Mouse (Mus musculus): ENCODE measurements around the gene Krr1.

Gene Krr1

DNA sequence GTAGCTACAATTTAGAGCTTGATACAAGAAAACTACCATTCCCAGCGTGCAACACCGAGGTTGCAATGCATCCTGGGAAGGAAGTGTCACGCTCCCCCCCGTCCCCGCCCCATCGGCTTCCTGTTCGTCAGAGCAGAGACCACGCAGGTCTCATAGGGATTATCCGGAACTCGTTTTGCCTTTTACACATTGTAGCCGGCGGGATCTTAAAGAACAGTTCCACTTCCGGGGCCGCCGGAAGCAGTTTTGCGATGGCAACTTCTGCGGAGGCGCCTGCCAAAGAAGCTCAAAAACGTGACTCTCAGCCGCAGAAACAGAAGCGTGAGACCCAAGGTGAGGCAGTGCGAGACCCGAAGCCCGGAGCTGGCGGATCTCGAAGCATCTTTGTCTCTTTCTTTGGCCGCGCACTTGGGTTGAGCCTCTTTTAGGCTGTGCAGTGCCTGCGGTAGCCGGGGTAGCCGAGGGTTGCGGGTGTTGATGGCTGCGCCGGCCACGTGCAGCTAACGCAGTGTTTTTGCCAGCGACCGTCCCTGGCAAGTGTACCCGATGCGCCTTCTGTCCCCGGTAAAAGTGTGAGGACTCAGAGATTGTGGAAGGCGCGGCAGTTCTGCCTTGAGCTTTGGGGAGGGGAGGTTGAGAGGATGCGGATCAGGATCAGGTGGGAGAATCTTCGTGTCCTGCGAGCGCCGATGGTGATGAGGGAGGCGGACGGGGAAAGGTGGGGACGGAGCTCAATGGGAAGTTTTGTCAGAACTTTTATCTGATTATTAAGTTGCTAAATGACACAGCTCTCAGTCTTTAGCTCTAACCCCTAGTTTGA lies at the start of gene Krr1:
Gene Krr1 (plus strand): TSS at position 123 of the 820 bp plus-strand sequence.
- DNase-seq: peak; percentile 87

DNA sequence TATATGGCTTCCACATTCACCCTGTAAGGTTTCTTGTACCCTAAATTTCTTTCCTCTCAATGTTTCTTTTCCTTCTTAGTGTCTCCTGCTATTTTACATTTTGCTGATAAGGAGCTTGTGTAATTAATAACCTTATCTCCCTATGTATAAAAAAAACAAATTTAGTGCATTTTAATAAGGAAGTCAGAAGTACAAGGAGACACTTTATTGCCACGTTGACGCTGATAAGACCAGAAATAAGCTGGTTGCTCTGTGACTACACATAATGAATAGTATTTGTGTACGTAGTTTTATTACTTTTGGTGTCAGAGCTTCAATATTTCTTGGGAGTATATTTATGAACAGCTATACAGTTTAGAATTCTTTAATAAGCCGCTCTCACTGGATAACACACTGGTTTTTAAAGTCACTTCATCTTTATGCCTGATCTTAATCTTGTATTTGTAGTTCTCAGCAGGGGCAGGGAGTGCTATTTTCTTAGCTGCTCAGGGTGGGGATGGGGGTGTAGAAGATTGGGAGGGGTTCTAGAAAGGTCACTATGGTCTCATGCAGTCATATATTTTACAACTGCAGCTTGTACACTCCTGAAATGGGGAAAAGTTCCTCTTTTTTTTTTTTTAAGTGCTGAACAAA lies 48.8 kb upstream of the Krr1 start:
- DNase-seq: no peak

DNA sequence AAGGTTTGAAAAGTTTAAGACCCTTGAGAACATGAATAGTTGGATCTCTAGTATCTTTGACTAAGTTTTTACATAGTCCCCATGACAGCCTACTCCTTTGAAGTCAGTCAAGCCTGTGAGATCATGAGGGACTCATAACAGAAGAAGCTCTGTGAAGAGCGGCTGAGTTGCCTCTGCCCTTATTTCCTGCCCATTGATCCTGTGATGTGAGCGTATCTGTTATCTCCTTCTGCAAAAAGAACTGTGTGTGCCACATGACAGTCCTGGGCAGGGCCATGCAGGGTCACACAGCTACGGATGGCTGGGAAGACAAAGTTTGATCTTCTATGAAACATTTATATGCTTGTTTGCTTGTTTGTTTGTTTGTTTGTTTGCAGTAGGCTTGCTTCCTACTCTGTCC lies 48.3 kb upstream of the Krr1 start:
- DNase-seq: no peak

DNA sequence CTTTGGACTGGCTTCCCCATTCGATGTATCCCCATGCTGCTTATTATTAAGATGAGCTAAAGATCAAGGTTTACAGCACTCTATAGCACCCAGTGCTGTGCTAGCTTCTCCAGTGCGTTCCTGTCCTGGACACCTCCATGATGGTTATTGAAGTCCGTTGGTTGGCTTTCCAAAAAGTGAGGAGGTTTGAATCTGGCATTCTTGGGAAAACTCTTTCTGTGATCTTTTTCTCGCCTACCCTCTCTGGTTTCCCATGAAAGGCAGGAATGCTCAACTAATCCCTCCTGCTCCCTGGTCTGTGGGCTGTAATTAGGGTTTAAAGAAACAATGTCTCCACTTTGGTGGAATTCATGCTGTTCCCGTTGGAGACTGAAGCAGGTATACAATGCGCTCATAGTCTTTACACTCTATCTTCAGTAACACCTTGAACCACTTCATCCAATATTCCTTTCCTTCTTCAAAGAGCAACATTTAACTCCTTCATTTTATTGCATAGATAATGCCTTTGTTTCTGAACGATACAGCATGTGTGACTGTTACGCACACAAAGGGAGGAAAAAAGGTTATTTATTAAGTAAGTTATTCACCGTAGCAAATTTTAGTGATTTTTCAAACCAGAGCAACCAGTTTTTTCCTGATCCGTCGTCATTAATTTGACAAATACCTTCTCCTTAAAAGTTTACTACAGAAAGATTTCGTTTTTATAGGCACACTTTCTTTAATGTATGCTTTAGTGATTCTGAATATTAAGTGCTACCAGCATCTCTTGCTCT lies 47.6 kb upstream of the Krr1 start:
- DNase-seq: no peak

DNA sequence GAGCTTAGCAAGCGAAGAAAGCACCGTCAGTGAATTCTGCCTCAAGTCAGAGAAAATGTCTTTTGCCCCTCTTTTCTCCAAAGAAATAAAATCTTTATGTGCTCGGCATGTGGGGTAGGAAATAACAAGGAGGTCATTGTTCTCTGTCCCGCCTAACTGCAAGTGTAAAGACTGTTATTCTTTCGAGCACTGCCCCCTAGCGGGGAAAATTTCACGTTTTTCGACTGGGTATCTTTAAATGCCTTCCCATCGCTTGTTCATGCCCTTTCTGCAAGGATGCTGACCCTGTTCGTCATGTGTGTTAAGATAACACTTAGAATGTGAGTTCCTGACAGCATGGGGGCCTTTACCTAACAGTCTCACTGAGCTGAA lies 47.0 kb upstream of the Krr1 start:
- DNase-seq: peak; percentile 80

DNA sequence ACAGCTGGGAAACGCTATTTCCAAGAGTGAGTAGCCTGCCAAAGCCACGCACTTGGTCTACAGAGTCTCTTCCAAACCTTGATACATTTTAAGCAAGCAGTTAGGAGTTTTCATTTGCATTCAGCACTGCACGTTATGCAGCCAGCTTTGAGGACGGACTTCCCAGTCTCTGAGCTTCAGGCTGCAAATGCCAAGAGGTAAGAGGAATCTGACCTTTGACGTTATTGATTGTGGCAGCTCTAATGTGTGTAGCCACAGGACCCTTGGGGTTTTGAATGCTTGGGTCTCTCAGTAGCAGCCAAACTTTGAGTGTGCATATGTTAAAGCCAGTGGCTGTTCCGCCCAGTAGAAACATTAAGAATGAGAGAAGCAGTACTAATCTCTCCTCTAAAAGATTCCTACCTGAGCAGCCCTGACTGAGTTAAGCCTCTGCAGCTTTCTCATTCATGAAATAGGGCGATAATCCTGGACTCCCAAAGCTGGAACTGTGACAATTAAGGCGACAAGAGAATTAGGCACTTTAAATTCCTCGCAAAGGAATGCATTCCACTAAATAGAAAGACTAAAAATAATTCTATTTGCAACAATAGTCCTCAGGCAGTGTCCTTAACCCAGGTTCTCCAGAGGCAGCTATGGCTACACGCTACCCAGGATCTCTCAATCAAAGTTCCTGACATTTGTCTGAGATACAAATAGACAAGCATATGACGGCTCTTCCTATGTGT lies 39.7 kb upstream of the Krr1 start:
- no peak for DNase-seq

DNA sequence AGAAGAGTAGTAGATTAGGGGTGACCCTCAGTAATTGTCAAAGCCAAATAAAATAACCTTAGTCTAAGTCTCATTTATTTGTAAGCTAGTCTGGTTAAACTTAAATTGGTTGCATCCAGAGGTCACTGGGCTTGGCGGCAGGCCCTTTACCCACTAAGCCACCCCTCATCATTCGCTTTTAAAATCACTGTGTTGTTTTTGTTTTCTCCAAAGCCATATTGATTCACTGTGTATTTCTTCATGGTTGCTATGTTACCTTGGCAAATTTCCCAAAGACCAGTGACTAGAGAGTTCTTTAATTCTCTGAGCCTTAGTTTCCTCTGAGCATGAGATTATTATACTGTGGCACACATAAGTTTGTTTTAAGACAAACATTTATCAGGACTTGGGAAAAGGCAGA lies 37.3 kb upstream of the Krr1 start:
- DNase-seq: no peak

DNA sequence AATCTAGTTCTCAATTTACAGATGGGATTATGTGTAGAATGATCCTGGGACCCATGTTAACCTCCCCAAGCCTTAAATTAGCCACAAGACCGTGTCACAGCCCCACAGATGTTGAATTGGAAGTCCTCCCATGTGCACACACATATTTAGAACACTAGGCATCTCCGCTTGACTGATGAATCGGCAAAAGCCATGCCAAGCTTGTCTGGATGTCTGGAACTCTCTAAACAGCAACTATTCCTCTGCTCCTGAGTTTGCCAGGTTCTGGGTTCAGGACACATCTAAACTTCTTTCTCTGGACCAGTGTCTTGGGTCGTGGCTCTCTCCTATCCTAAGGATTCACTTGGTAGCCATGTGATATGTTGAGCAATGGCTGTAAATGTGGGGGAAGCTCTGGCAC lies 36.4 kb upstream of the Krr1 start:
- DNase-seq: no peak

DNA sequence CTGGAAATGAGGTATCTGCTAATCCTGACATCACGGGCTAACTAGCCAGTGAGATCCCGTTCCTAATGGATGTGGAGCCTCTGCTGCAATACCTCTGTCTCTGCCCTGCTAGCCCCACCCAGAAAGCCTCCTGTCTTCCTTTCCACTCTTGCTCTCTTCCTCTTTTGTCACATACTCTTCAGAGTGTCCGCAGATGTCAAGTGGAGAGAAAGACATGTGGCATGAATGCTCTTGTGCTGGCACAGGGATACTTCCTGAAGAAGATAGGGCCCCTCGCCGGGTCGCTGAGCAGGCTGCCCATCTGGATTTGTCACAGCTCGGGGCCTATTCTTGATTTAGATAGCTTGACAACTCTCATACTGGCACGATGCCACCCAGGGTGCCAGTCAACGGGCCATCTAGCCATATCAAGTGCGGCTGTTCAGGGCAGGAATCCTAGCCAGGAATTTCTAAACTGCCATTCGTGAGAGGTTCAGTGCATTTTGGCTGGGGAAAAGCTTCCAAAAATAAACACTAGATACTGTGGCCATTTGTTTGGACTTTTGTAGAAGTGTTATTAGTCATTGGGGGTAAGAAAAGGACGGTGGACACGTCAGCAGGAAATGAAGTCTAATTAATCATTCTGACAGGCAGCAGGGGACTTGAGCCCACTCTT lies 35.8 kb upstream of the Krr1 start:
- DNase-seq: no peak

DNA sequence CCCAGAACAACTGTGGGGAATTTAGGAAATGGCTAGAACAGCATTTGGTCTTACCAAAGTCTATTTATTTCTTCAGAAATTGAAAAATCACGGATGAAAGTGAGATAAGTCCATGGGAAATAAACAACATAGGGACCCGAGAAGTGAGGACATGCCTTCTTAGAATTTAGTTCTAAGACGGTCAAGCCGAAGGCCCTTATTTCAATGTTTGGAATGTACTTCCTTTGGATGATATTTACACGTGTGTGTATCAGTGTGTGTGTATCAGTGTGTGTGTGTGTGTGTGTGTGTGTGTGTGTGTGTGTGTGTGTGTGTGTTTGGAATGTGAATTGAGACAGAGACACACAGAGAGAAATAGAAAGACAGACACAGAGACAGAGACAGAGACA lies 35.3 kb upstream of the Krr1 start:
- DNase-seq: no peak

DNA sequence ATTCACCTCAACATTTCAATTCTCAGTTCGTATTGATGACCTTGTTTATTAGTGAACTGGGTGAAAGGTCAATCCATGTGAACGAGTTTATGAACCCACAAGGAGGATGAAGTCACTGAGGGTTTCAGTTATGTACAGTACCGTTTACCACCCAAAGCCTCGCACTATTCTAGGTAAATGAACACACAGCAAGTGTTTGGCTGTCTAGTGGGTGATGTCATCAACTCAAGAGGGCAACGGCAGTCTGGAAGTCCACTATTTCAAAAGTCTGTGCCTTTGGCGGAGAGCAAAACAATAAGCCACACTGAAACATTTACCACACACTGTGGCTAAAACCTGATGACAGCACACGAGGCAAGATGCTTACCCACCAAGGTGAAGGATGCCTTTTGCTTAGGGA lies 29.4 kb upstream of the Krr1 start:
- DNase-seq: no peak

DNA sequence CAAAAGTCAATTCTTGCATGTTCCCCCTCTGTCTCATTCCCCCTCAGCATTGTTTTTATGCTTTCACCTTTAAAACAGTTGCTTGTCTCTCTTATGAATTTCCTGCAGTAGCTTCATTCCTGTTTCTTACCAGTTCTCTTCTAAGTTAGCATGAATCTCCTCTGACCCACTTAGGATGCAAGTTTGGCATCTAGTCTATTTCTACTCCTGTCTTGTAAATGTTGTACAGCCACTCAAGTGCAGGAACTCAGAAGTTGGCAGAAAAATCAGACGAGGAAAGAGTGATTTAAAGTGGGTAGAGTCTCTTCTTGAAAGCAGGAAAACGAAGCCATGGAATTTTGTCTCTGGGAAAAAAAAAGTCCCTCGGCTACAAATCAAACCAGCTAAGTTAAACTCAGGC lies 26.9 kb upstream of the Krr1 start:
- no peak for DNase-seq

DNA sequence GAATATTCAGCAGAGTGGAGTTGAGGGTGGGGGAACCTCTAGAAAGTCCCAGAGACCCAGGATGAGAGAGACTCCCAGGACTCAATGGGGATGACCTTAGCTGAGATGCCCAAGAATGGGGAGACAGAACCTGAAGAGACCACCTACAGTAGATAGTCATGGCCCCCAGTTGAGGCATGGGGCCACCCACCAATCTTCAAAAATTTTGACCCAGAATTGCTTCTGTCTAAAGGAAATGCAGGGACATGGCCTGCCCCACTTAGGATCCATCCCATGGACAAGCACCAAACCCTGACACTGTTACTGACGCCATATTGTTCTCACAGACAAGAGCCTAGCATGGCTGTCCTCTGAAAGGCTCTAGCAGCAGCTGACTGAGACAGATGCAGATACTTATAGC lies 24.4 kb upstream of the Krr1 start:
- DNase-seq: no peak

DNA sequence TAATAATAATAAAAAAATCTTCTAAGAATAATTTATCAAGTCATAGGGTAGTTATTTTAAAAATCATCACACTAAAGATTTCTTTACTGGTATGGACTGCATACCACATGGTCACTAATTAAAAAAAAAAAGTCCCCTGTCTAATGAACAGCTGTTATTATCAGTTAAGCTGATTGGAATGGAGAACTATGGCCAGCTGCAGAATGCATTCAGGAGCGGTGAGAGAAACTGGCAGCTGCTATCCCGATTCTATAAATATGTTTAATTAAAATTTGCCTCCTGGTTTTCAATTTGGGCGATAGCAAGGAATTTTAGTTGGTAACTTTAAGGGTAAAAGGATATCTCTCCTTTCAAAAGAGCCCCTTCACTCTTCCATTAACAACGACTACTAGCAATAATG lies 23.5 kb upstream of the Krr1 start:
- DNase-seq: no peak

DNA sequence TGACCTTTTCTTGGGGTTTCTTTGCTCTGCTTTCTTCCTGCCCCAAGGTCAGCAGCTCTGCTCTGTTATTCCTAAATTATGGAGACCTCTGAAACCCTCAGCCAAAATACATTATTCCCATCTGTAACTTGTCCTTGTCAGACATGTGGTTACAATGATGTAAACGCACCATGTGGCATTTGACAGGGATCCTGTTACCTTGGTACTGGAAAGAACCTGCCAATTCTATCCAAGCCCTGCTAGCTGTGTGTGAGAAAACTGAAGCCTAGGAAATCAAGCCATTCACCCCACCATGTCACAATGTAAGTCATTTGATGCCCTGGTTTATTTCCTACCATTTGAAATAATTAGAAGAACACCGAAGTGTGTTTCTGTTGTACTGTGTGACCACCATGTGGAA lies 16.6 kb upstream of the Krr1 start:
- no peak for DNase-seq

DNA sequence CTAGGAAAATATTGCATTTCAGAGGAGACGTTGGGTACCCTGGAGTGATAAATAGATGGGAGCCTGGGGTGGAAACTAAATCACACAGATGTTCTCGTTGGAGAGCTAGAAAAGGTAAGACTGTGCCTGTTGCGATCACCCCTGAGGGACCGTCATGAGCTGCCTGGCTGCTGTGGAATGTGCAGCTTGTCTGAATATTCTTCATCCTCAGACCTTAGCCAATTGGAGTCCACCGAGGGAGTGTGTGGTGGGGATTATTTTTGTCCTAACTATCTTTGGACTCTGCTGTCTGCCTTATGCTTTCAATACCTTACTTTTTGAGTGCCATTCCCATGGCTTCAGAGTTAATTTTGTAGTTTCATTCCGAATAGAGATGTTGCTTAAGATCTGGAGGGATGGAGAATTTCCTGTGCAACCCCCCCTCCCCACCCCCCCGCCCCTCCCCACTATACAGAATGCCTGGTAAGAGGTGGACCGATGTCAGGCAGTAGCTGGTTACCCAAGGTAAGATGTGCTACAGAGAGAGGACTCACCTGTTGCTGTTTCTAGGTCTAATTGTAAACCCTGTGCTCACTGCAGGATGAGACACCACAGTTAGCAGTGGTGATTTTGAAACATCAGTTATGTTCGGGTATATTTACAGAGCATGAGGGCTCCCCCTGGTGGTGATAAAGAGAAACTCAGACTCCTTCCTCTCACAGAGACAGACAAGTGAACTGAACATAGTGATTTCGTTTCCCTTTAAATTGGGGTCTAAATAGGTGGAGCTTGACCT lies 15.0 kb upstream of the Krr1 start:
- peak; percentile 38 for DNase-seq

DNA sequence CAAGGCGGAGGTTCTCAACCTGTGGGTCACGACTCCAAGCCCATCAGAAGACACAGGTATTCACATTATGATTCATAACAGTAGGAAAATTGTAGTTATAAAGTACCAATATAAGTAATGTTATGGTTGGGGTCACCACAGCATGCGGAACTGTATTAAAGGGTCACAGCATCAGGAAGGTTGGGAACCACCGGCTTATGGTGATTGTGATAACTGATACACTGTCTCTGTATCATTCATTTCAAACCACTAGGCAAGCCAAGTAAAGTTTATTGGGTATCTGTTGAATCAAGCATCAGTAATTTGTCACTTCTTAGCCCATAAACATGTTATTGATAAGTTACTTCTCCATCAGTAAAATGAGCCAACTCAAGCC lies 14.4 kb upstream of the Krr1 start:
- no peak for DNase-seq

DNA sequence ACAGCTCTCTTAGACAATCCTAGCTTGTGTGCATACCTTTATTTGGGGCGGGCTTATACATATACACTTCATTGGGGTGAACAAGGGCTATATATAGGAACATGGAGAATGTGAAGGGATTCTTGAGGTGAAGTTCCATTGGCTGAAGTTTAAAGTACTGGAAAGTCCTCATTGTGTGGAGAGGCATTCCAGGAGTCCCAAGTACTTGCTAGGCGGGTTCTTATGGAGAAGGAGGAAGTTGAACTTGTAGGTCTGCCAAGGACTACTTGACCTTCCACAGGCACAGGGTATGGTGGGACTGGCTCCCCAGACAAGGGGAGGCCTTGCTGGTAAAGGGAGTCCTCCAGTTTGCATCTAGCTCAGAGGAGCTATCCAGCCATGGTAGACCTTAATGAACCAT lies 13.1 kb upstream of the Krr1 start:
- no peak for DNase-seq

DNA sequence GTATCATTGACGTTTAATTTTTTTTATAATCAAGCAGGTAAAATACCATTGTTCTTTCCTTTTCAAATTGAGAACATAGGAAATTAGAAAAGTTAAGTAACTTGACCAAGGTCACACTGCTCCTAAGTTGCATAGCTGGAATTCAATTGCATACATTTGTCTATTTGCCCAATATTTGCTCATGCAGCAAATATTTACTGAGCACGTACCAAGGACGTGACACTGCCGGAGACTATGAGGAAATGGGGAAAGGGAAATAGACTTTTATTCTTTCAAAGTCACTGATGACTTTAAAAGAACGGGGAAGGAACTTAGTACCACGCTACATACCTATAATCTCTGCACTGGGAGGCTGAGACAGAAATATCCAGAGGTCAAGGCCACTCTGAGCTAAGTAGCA lies 12.0 kb upstream of the Krr1 start:
- no peak for DNase-seq

DNA sequence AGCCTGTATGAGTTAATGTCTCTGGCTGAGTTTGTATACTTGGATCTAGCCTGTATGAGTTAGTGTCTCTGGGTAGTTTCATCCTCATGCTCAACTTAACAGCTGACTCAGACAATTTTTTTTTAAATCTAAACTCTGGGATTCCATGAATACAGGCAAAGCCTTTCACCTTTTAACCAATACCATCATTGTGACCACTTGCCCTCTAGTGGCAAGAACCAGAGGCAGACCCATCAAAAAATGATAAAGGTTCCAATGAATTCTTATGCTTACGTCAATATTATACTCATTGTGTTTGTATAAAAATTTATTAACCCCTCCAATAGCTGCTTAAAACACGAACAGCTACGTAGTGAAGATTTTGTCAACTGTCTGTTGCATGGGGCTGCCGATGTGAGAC lies 6.1 kb upstream of the Krr1 start:
- no peak for DNase-seq

DNA sequence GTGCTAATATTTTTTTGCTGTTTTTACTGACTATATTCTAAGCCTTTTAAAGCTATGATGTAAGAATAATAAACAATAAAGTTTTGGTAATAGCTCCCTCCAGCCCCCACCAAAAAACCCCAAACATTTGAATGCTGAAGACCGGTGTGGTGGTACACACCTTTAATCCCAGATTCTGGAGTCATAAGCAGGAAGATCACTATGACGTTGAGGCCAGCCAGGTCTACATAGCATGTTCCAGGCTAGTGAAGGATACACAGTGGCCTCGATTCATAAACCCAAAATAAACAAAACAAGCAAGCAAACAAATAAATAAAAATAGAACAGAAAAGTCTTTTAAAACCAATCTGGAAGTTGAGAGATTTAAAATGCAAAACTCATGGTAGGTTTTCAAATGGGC lies 535 bp upstream of the Krr1 start:
- no peak for DNase-seq

DNA sequence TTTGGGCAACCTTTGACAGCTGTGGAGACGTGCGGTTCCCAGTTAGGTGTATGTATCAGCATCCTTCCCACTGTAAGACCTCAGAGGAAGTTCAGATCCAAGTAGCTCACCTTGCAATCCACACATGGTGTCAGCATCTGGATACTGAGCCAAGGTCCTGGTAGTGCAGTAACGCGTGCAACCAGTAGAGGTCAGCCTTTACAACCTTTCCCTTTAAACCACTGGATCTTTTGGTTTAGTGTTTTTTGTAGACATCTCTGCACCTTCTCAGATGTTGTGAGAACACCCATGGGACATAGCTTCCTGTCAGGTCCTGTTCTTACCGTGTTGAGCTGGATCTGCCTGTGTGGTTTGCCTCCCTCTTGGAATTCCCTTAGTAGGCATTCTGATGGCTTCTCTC lies 5.1 kb downstream of the Krr1 start:
- no peak for DNase-seq
